Mouse (Mus musculus) hindbrain, embryonic 15.5 days (tissue): ENCODE data around the gene Hilpda. TPM values are rescaled to one million over a fixed set of nuclear protein-coding genes. Genes with fewer than 3 reads are reported as not detected.
A peak's percentile ranks its signal among the peaks of the same experiment; 100 is the strongest.

Experiments used
- ATAC-seq: fragments of 200-750 bp; cut with Nextera tagmentation; 2 replicates; pipeline ENCODE4 v1.8.0; 2017; ENCODE audit warnings: low read depth, moderate number of reproducible peaks, moderate TSS enrichment; ENCODE audit not compliant: low FRiP score
- H3K27ac ChIP-seq: fragments of 300-500 bp; sonication (generic); replicated peaks from 2 replicates; pipeline ENCODE4 v1.5.1; 2015; ENCODE audit warnings: mild to moderate bottlenecking, inconsistent platforms
- H3K27me3 ChIP-seq: fragments of 300-500 bp; sonication (generic); 2 replicates; pipeline ENCODE4 v1.6.1; 2015; ENCODE audit warnings: control low read depth, inconsistent platforms
- H3K36me3 ChIP-seq: fragments of 300-500 bp; sonication (generic); 2 replicates; pipeline ENCODE4 v1.6.1; 2015; ENCODE audit warnings: control low read depth, inconsistent platforms
- H3K4me1 ChIP-seq: fragments of 300-500 bp; sonication (generic); replicated peaks from 2 replicates; pipeline ENCODE4 v1.6.1; 2015; ENCODE audit warnings: control low read depth, inconsistent platforms
- H3K4me2 ChIP-seq: fragments of 300-500 bp; sonication (generic); 2 replicates; pipeline ENCODE4 v1.6.1; 2015; ENCODE audit warnings: moderate library complexity, mild to moderate bottlenecking, inconsistent platforms
- H3K4me3 ChIP-seq: fragments of 300-500 bp; sonication (generic); 2 replicates; pipeline ENCODE4 v1.5.1; 2015; ENCODE audit warnings: mild to moderate bottlenecking, inconsistent platforms
- H3K9ac ChIP-seq: fragments of 300-500 bp; sonication (generic); 2 replicates; pipeline ENCODE4 v1.6.1; 2015; ENCODE audit warnings: inconsistent platforms
- H3K9me3 ChIP-seq: fragments of 300-500 bp; sonication (generic); 2 replicates; pipeline ENCODE4 v1.6.1; 2016; ENCODE audit warnings: control low read depth, inconsistent platforms
- WGBS: fragments of 180-500 bp; shearing (Covaris S2); methylation state at CpG from one replicate; pipeline ENCODE4 v1.1.7; 2015; 5-methylcytosine and 5-hydroxymethylcytosine counted together
- polyA plus RNA-seq: library from polyadenylated mRNA; unstranded; fragments of >200 nt; fragmentation: Nextera tagmentation; extraction: Ambion mirVana; gene quantifications from 2 replicates; pipeline ENCODE4 v1.2.1, GENCODE M21; 2015

The Hilpda gene
- polyA plus RNA-seq, 1 experiment from 2014 or later, result 31.7 TPM

- WGBS, result 56% methylated on average over 5 of the region's 5 CpGs
- no peak overlapping the region for H3K4me3 ChIP-seq
- H3K4me1 ChIP-seq, result no peaks in the 10 kb centered on the region
- no peaks in the 10 kb centered on the region for H3K27me3 ChIP-seq
- ATAC-seq, result no peak
- no peak overlapping the region for H3K9ac ChIP-seq
- H3K36me3 ChIP-seq, result no peaks in the 10 kb centered on the region
- H3K4me2 ChIP-seq, result no peak overlapping the region
- no peaks in the 10 kb centered on the region for H3K9me3 ChIP-seq
- H3K27ac ChIP-seq, result no peak overlapping the region
Observed at GRCm38 (mm10) chr6:29246585-29246984, 25.7 kb upstream of the Hilpda start.

- no peak overlapping the region for H3K27ac ChIP-seq
- WGBS, result 51% methylated on average over 4 of the region's 4 CpGs
Observed at GRCm38 (mm10) chr6:29247072-29247471, 25.2 kb upstream of the Hilpda start.

GRCm38 (mm10) chr6:29259418-29259817, 12.9 kb upstream of the Hilpda start:
- Histone ChIP-seq H3K9me3 (no peaks in the 10 kb centered on the region), H3K36me3 (no peaks in the 10 kb centered on the region), H3K4me3 (no peak overlapping the region), H3K4me1 (peaks cover 7% of the 10 kb centered on the region), H3K27me3 (no peaks in the 10 kb centered on the region), H3K4me2 (no peak overlapping the region), H3K9ac (no peak overlapping the region), H3K27ac (no peak overlapping the region)
- WGBS, result 85% methylated on average over 1 of the region's 1 CpGs
- no peak for ATAC-seq

More at GRCm38 (mm10) chr6:29247072-29247471, 25.2 kb upstream of the Hilpda start:
- no peak overlapping the region for H3K9ac ChIP-seq
- no peak overlapping the region for H3K4me2 ChIP-seq
- H3K36me3 ChIP-seq, result no peaks in the 10 kb centered on the region
- H3K4me1 ChIP-seq, result no peaks in the 10 kb centered on the region
- no peak overlapping the region for H3K4me3 ChIP-seq
- H3K27me3 ChIP-seq, result no peaks in the 10 kb centered on the region
- no peaks in the 10 kb centered on the region for H3K9me3 ChIP-seq
- ATAC-seq, result no peak

- H3K4me3 ChIP-seq, result no peak overlapping the region
- no peak overlapping the region for H3K9ac ChIP-seq
- H3K27ac ChIP-seq, result no peak overlapping the region
- H3K4me2 ChIP-seq, result no peak overlapping the region
- H3K9me3 ChIP-seq, result no peaks in the 10 kb centered on the region
- H3K4me1 ChIP-seq, result peaks cover 7% of the 10 kb centered on the region
- H3K36me3 ChIP-seq, result no peaks in the 10 kb centered on the region
- 87% methylated on average over 5 of the region's 5 CpGs for WGBS
- ATAC-seq, result no peak
- H3K27me3 ChIP-seq, result no peaks in the 10 kb centered on the region
Observed at GRCm38 (mm10) chr6:29261831-29262230, 10.5 kb upstream of the Hilpda start.

- Histone ChIP-seq H3K4me2 (no peak overlapping the region), H3K27me3 (no peaks in the 10 kb centered on the region), H3K9me3 (no peaks in the 10 kb centered on the region), H3K4me3 (no peak overlapping the region), H3K27ac (no peak overlapping the region; the same call in 1 of the 2 replicates), H3K4me1 (peaks cover 7% of the 10 kb centered on the region), H3K36me3 (no peaks in the 10 kb centered on the region), H3K9ac (no peak overlapping the region)
- WGBS, result 27% methylated on average over 6 of the region's 6 CpGs
- peak; percentile 87 for ATAC-seq
Observed at GRCm38 (mm10) chr6:29263650-29264455, 8.4 kb upstream of the Hilpda start.

GRCm38 (mm10) chr6:29264456-29264781, 7.9 kb upstream of the Hilpda start:
- Histone ChIP-seq H3K27me3 (no peaks in the 10 kb centered on the region), H3K4me3 (no peak overlapping the region), H3K36me3 (no peaks in the 10 kb centered on the region), H3K9ac (no peak overlapping the region), H3K4me2 (no peak overlapping the region), H3K4me1 (peaks cover 7% of the 10 kb centered on the region), H3K9me3 (no peaks in the 10 kb centered on the region), H3K27ac (no peak overlapping the region)
- ATAC-seq, result no peak
- 76% methylated on average over 3 of the region's 3 CpGs for WGBS

GRCm38 (mm10) chr6:29266936-29267335, 5.4 kb upstream of the Hilpda start:
- no peak overlapping the region for H3K4me2 ChIP-seq
- no peak overlapping the region for H3K27ac ChIP-seq
- WGBS, result 79% methylated on average over 4 of the region's 4 CpGs
- peaks cover 7% of the 10 kb centered on the region for H3K4me1 ChIP-seq
- H3K4me3 ChIP-seq, result no peak overlapping the region
- no peaks in the 10 kb centered on the region for H3K9me3 ChIP-seq
- no peaks in the 10 kb centered on the region for H3K36me3 ChIP-seq
- H3K27me3 ChIP-seq, result no peaks in the 10 kb centered on the region
- no peak overlapping the region for H3K9ac ChIP-seq
- no peak for ATAC-seq

- WGBS, result 87% methylated on average over 6 of the region's 6 CpGs
- no peak overlapping the region for H3K27ac ChIP-seq
- no peak overlapping the region for H3K9ac ChIP-seq
- H3K4me3 ChIP-seq, result no peak overlapping the region
- H3K4me2 ChIP-seq, result no peak overlapping the region
- H3K27me3 ChIP-seq, result no peaks in the 10 kb centered on the region
- H3K36me3 ChIP-seq, result no peaks in the 10 kb centered on the region
- H3K4me1 ChIP-seq, result peaks cover 11% of the 10 kb centered on the region
- ATAC-seq, result no peak
- no peaks in the 10 kb centered on the region for H3K9me3 ChIP-seq
Observed at GRCm38 (mm10) chr6:29269006-29269668, 3.2 kb upstream of the Hilpda start.

GRCm38 (mm10) chr6:29270961-29271360, 1.3 kb upstream of the Hilpda start:
- H3K36me3 ChIP-seq, result no peaks in the 10 kb centered on the region
- no peak overlapping the region for H3K4me2 ChIP-seq
- no peak overlapping the region for H3K9ac ChIP-seq
- 24% methylated on average over 8 of the region's 8 CpGs for WGBS
- H3K4me1 ChIP-seq, result peaks cover 15% of the 10 kb centered on the region
- no peak overlapping the region for H3K4me3 ChIP-seq
- no peak for ATAC-seq
- no peak overlapping the region for H3K27ac ChIP-seq
- no peaks in the 10 kb centered on the region for H3K9me3 ChIP-seq
- H3K27me3 ChIP-seq, result no peaks in the 10 kb centered on the region

- WGBS, result 90% methylated on average over 5 of the region's 5 CpGs
- H3K4me1 ChIP-seq, result peaks cover 15% of the 10 kb centered on the region
- ATAC-seq, result no peak
- H3K27ac ChIP-seq, result no peak overlapping the region
- H3K4me3 ChIP-seq, result no peak overlapping the region
- no peaks in the 10 kb centered on the region for H3K36me3 ChIP-seq
- H3K9me3 ChIP-seq, result no peaks in the 10 kb centered on the region
- H3K9ac ChIP-seq, result no peak overlapping the region
- no peaks in the 10 kb centered on the region for H3K27me3 ChIP-seq
- no peak overlapping the region for H3K4me2 ChIP-seq
Observed at GRCm38 (mm10) chr6:29276746-29277145, 4.5 kb downstream of the Hilpda start.

GRCm38 (mm10) chr6:29278513-29279267, 6.4 kb downstream of the Hilpda start:
- Histone ChIP-seq H3K36me3 (no peaks in the 10 kb centered on the region), H3K27me3 (no peaks in the 10 kb centered on the region), H3K4me1 (peaks cover 8% of the 10 kb centered on the region), H3K9me3 (no peaks in the 10 kb centered on the region), H3K4me3 (no peak overlapping the region), H3K9ac (no peak overlapping the region), H3K27ac (no peak overlapping the region), H3K4me2 (no peak overlapping the region)
- 0 out of 2 replicates have a peak, but pooled peaks have one; percentile 19 for ATAC-seq
- 32% methylated on average over 8 of the region's 8 CpGs for WGBS

GRCm38 (mm10) chr6:29279293-29279692, 7.0 kb downstream of the Hilpda start, which contains the start of gene Fam71f2:
Gene Fam71f2 (plus strand): TSS chr6:29279593.
- Histone ChIP-seq H3K9me3 (no peaks in the 10 kb centered on the region), H3K27me3 (no peaks in the 10 kb centered on the region), H3K9ac (no peak within 1 kb of the TSS), H3K4me3 (no peak within 1 kb of the TSS), H3K4me2 (no peak within 1 kb of the TSS), H3K4me1 (peaks cover 2% of the 10 kb centered on the region; the same call in 1 of the 2 replicates), H3K27ac (no peak within 1 kb of the TSS), H3K36me3 (no peaks in the 10 kb centered on the region)
- WGBS, result 91% methylated on average over 8 of the region's 8 CpGs
- ATAC-seq, result no peak
